Mouse (Mus musculus) gonadal fat pad, adult 2 months (tissue): ENCODE measurements around the gene Epha3. TPM values are rescaled to one million over a fixed set of nuclear protein-coding genes. Genes with fewer than 3 reads are reported as not detected.

Experiments used
- DNase-seq: peaks from one replicate; pipeline ENCODE4 v3.0.0-alpha.2; 2012; ENCODE audit warnings: low read depth
- polyA plus RNA-seq: library from polyadenylated mRNA; depleted of rRNA; stranded (reverse); fragments of >200 nt; gene quantifications from 2 replicates; pipeline ENCODE4 v1.2.3, GENCODE M21; 2012

Gene Epha3
- polyA plus RNA-seq, 1 experiment = 0.53 TPM

GRCm38 (mm10) chr16:63500975-63501393 lies 363.0 kb downstream of the Epha3 start:
- DNase-seq = no peak
